Mouse (Mus musculus): ENCODE measurements around the gene Vtcn1.

DNA sequence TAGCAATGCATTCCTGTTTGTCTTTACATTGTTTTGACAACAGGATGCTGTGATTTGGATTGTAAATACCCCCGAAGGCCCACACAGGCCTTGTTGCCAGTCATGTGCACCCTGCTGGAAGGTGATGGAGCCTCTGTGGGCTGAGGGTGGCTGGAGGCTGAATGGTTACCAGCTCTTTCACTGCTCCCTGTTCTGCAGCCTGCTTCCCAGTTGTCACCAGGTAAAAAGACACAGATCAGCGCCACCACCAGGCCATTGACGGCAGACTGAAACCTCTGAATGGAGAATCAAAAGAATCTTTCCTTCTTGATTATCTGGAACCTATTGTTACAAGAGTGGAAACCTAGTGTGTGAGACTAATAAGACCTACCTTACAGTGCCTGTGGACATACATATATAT, 81.7 kb downstream of the Vtcn1 start:
- TF ChIP-seq POLR2A (IDR thresholded peaks at IDR 0.05; ENCODE audit: borderline replicate concordance, low read depth, low read length) (no peak), CTCF (IDR thresholded peaks at IDR 0.05; ENCODE audit: low read depth, low read length) (peak; percentile 9; the same call in 1 of the 2 replicates)

All from bone marrow macrophage, adult 2 months (primary cell).